Mouse (Mus musculus): ENCODE measurements around the gene Sufu. TPM values are rescaled to one million over a fixed set of nuclear protein-coding genes. Genes with fewer than 3 reads are reported as not detected.

Sufu gene
- polyA plus RNA-seq, 1 experiment, result 15.0 TPM

- WGBS, result 84% methylated on average over 8 of the region's 8 CpGs
- TF ChIP-seq POLR2A (IDR thresholded peaks at IDR 0.05; ENCODE audit: borderline replicate concordance, insufficient read depth, low read length) (no peak), CTCF (IDR thresholded peaks at IDR 0.05; ENCODE audit: borderline replicate concordance, insufficient read depth, low read depth, low read length) (no peak)
- Histone ChIP-seq H3K4me1 (ENCODE audit: control insufficient read depth, insufficient read depth, low read length) (no peaks in the 10 kb centered on the region; the same call in 1 of the 2 replicates), H3K27me3 (ENCODE audit: control insufficient read depth, insufficient read depth, low read length) (no peaks in the 10 kb centered on the region), H3K4me3 (replicated peaks; ENCODE audit: insufficient read depth, low read depth, low read length) (no peak overlapping the region), H3K27ac (ENCODE audit: insufficient read depth, low read length) (no peak overlapping the region)
- no peak for DNase-seq
These were observed 98.4 kb downstream of the Sufu start for GRCm38 (mm10) chr19:46495136-46495535.

GRCm38 (mm10) chr19:46497230-46497629 is 100.5 kb downstream of the Sufu start:
- DNase-seq, result no peak
- H3K27ac ChIP-seq (ENCODE audit: insufficient read depth, low read length), result no peak overlapping the region
- WGBS, result 74% methylated on average over 2 of the region's 2 CpGs
- H3K27me3 ChIP-seq (ENCODE audit: control insufficient read depth, insufficient read depth, low read length), result no peaks in the 10 kb centered on the region
- H3K4me3 ChIP-seq (replicated peaks; ENCODE audit: insufficient read depth, low read depth, low read length), result no peak overlapping the region
- H3K4me1 ChIP-seq (ENCODE audit: control insufficient read depth, insufficient read depth, low read length), result no peaks in the 10 kb centered on the region
- TF ChIP-seq POLR2A (IDR thresholded peaks at IDR 0.05; ENCODE audit: borderline replicate concordance, insufficient read depth, low read length), result no peak
- TF ChIP-seq CTCF (IDR thresholded peaks at IDR 0.05; ENCODE audit: borderline replicate concordance, insufficient read depth, low read depth, low read length), result no peak

- TF ChIP-seq POLR2A (IDR thresholded peaks at IDR 0.05; ENCODE audit: borderline replicate concordance, insufficient read depth, low read length) (0 out of 2 replicates have a peak, but pooled peaks have one; percentile 1), CTCF (IDR thresholded peaks at IDR 0.05; ENCODE audit: borderline replicate concordance, insufficient read depth, low read depth, low read length) (no peak)
- peak overlapping the region; percentile 56 for H3K4me3 ChIP-seq (replicated peaks; ENCODE audit: insufficient read depth, low read depth, low read length)
- H3K27me3 ChIP-seq (ENCODE audit: control insufficient read depth, insufficient read depth, low read length), result no peaks in the 10 kb centered on the region
- H3K4me1 ChIP-seq (ENCODE audit: control insufficient read depth, insufficient read depth, low read length), result no peaks in the 10 kb centered on the region
- under 1% methylated on average over 3 of the region's 3 CpGs for WGBS
- no peak overlapping the region for H3K27ac ChIP-seq (ENCODE audit: insufficient read depth, low read length)
- DNase-seq, result no peak
These were observed 102.8 kb downstream of the Sufu start for GRCm38 (mm10) chr19:46499539-46499835.

- peak overlapping the region; percentile 56 for H3K4me3 ChIP-seq (replicated peaks; ENCODE audit: insufficient read depth, low read depth, low read length)
- no peaks in the 10 kb centered on the region for H3K27me3 ChIP-seq (ENCODE audit: control insufficient read depth, insufficient read depth, low read length)
- H3K27ac ChIP-seq (ENCODE audit: insufficient read depth, low read length), result peak overlapping the region; percentile 54
- under 1% methylated on average over 51 of the region's 52 CpGs for WGBS
- TF ChIP-seq POLR2A (IDR thresholded peaks at IDR 0.05; ENCODE audit: borderline replicate concordance, insufficient read depth, low read length) (0 out of 2 replicates have a peak, but pooled peaks have one; percentile 4), CTCF (IDR thresholded peaks at IDR 0.05; ENCODE audit: borderline replicate concordance, insufficient read depth, low read depth, low read length) (no peak)
- peak; percentile 93 to 98 for DNase-seq
- H3K4me1 ChIP-seq (ENCODE audit: control insufficient read depth, insufficient read depth, low read length), result no peaks in the 10 kb centered on the region
These were observed 103.3 kb downstream of the Sufu start for GRCm38 (mm10) chr19:46499836-46500580.

- no peak for TF ChIP-seq CTCF (IDR thresholded peaks at IDR 0.05; ENCODE audit: borderline replicate concordance, insufficient read depth, low read depth, low read length)
- TF ChIP-seq POLR2A (IDR thresholded peaks at IDR 0.05; ENCODE audit: borderline replicate concordance, insufficient read depth, low read length), result no peak
- Histone ChIP-seq H3K27ac (ENCODE audit: insufficient read depth, low read length) (peak overlapping the region; percentile 100), H3K4me1 (ENCODE audit: control insufficient read depth, insufficient read depth, low read length) (peaks cover 6% of the 10 kb centered on the region; the same call in 1 of the 2 replicates), H3K4me3 (replicated peaks; ENCODE audit: insufficient read depth, low read depth, low read length) (peak overlapping the region; percentile 56), H3K27me3 (ENCODE audit: control insufficient read depth, insufficient read depth, low read length) (no peaks in the 10 kb centered on the region)
- DNase-seq, result peak; percentile 55 to 63
- WGBS, result under 1% methylated on average over 45 of the region's 50 CpGs
These were observed 104.1 kb downstream of the Sufu start for GRCm38 (mm10) chr19:46500581-46501341.

- under 1% methylated on average over 63 of the region's 64 CpGs for WGBS
These were observed 104.8 kb downstream of the Sufu start, which contains the start of gene Trim8 for GRCm38 (mm10) chr19:46501401-46502068. Trim8 (plus strand) TSS chr19:46501702.

GRCm38 (mm10) chr19:46502069-46502455 is 105.4 kb downstream of the Sufu start:
- TF ChIP-seq CTCF (IDR thresholded peaks at IDR 0.05; ENCODE audit: borderline replicate concordance, insufficient read depth, low read depth, low read length), result no peak
- no peak for TF ChIP-seq POLR2A (IDR thresholded peaks at IDR 0.05; ENCODE audit: borderline replicate concordance, insufficient read depth, low read length)
- DNase-seq, result peak; percentile 81 to 84
- WGBS, result 1% methylated on average over 45 of the region's 46 CpGs
- H3K4me1 ChIP-seq (ENCODE audit: control insufficient read depth, insufficient read depth, low read length), result peaks cover 13% of the 10 kb centered on the region
- peak overlapping the region; percentile 61 for H3K4me3 ChIP-seq (replicated peaks; ENCODE audit: insufficient read depth, low read depth, low read length)
- H3K27ac ChIP-seq (ENCODE audit: insufficient read depth, low read length), result peak overlapping the region; percentile 99
- H3K27me3 ChIP-seq (ENCODE audit: control insufficient read depth, insufficient read depth, low read length), result no peaks in the 10 kb centered on the region

More at GRCm38 (mm10) chr19:46501401-46502068, 104.8 kb downstream of the Sufu start, which contains the start of gene Trim8:
- Histone ChIP-seq H3K4me3 (replicated peaks; ENCODE audit: insufficient read depth, low read depth, low read length) (peak within 1 kb of the TSS; percentile 61), H3K27ac (ENCODE audit: insufficient read depth, low read length) (peak within 1 kb of the TSS; percentile 100), H3K4me1 (ENCODE audit: control insufficient read depth, insufficient read depth, low read length) (peaks cover 10% of the 10 kb centered on the region), H3K27me3 (ENCODE audit: control insufficient read depth, insufficient read depth, low read length) (no peaks in the 10 kb centered on the region)
- peak; percentile 84 to 86 for DNase-seq
- peak; percentile 49; the same call in 1 of the 2 replicates for TF ChIP-seq POLR2A (IDR thresholded peaks at IDR 0.05; ENCODE audit: borderline replicate concordance, insufficient read depth, low read length)
- TF ChIP-seq CTCF (IDR thresholded peaks at IDR 0.05; ENCODE audit: borderline replicate concordance, insufficient read depth, low read depth, low read length), result no peak

Data from cerebellum, adult 2 months (tissue).